ENCODE assay signal across 10 mouse cellular contexts in the genomic region with DNA sequence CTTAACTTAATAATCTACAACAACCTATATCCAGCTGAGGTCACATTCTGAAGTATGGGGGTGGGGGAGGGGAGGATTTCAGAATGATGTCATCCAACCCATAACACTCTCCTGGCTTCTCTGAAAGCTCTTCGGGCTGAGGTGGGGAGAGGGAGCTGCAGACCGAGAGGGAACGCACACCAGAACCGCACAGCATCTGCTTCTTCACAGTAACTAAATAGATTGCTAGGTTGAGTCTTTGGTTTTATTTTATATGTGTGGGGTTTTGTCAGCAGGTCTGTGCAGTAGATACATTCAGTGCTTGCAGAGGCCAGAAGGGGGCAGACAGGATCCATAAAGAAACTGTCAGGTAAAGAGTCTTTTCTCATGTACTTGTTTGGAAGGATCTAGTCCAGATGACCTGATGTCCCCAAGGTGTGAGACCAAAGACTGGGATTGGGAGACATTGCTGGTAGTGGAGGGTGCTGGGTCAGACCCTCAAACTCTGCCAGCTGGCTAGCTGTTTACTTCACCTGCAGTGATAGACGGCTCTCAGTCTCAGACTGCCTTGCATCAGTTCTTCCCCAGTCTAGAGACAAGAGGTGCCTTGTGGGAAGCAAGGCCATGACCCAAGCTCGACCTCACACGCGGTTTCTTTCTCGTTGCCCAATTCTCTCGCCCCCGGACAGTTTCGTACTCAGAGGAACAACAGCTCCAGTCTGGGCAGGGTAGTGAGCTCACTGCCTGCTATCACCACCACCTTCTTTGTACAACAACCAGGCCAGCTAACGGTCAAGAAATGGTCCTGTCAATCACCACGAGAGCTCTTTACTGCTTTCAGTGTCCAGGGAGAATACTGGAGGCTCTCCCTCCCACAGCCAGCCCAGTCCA.
A peak's percentile ranks its signal among the peaks of the same experiment; 100 is the strongest.
DNase-seq lines count a peak whose midpoint lies in the region; ATAC-seq and TF ChIP-seq lines count a peak whose summit lies in the region.
"Had no signal": no experiment of that assay in that cellular context is flagged by ENCODE, and none has a peak within 500 bp of the region (broad histone marks: within the 10 kb centered on the region; RNA-seq: fewer than 3 reads in every experiment).

No protein-coding gene starts in this region.

- no peaks in the 10 kb centered on the region for H3K27me3 ChIP-seq in CH12.LX (replicated peaks)
- no peaks in the 10 kb centered on the region for H3K27me3 ChIP-seq in forebrain, embryonic 11.5 days (ENCODE audit: control insufficient read depth, insufficient read depth, low read length)
- H3K27me3 ChIP-seq in kidney, embryonic 15.5 days: no peaks in the 10 kb centered on the region

- H3K79me2 ChIP-seq in CH12.LX (replicated peaks; ENCODE audit: control insufficient read depth, extremely low read depth, insufficient read depth, poor library complexity, severe bottlenecking): no peaks in the 10 kb centered on the region

- no peaks in the 10 kb centered on the region for H3K9me3 ChIP-seq in CH12.LX (replicated peaks; ENCODE audit: low read length)
- H3K9me3 ChIP-seq in forebrain, embryonic 11.5 days (ENCODE audit: control insufficient read depth, low read length): no peaks in the 10 kb centered on the region
- H3K9me3 ChIP-seq in kidney, embryonic 15.5 days (replicated peaks): no peaks in the 10 kb centered on the region
- H3K9me3 ChIP-seq: G1E had no signal

- no peak overlapping the region for H3K9ac ChIP-seq in CH12.LX (ENCODE audit: insufficient read depth, low read depth)
- H3K9ac ChIP-seq in forebrain, embryonic 11.5 days (ENCODE audit: low read length): no peak overlapping the region
- no peak overlapping the region for H3K9ac ChIP-seq in kidney, embryonic 15.5 days

- no peak; the same call in 1 of the 2 replicates for TF ChIP-seq EP300 in CH12.LX (IDR thresholded peaks at IDR 0.05; ENCODE audit: low read length)

- 69% methylated on average over 14 of the region's 14 CpGs for WGBS in forebrain, embryonic 11.5 days
- WGBS in kidney, embryonic 15.5 days: 64% methylated on average over 14 of the region's 14 CpGs

- peak; percentile 6 to 10 for DNase-seq in cerebellum, postnatal 14 days
- DNase-seq in cerebellum, adult 18-20 months: no peak
- DNase-seq in CH12.LX (ENCODE audit: extremely low read depth): peak; percentile 72
- DNase-seq in forebrain, embryonic 11.5 days (ENCODE audit: low spot score): no peak
- DNase-seq in monocyte, adult 2 months (ENCODE audit: low read depth in 1 of 2, low spot score in 2 of 2): peak; percentile 8 to 31
- no peak for DNase-seq in cerebellum, postnatal 4 days (ENCODE audit: low spot score in 2 of 2)
- DNase-seq in urinary bladder, postnatal 25 days (ENCODE audit: low spot score): no peak

- dilution Hi-C loops in CH12.LX (cut with MboI; ENCODE audit: extremely low pct_ligation_motif_present, extremely low pct_unique_long_range_greater_than_20kb, low sequenced_read_pairs): no loop called here

- peak overlapping the region; percentile 18 for H3K4me2 ChIP-seq in CH12.LX (ENCODE audit: insufficient read depth, low read depth, poor library complexity, severe bottlenecking)
- no peak overlapping the region for H3K4me2 ChIP-seq in forebrain, embryonic 11.5 days (ENCODE audit: low read depth, low read length, severe bottlenecking)
- no peak overlapping the region for H3K4me2 ChIP-seq in kidney, embryonic 15.5 days

- peaks cover 4 to 35% of the 10 kb centered on the region in 2 experiments for H3K4me1 ChIP-seq in CH12.LX (ENCODE audit: control insufficient read depth in 1 of 2, insufficient read depth in 2 of 2)
- no peaks in the 10 kb centered on the region for H3K4me1 ChIP-seq in forebrain, embryonic 11.5 days (replicated peaks; ENCODE audit: control insufficient read depth, insufficient read depth, low read length)
- peaks cover 20% of the 10 kb centered on the region for H3K4me1 ChIP-seq in kidney, embryonic 15.5 days

- H3K36me3 ChIP-seq in CH12.LX (replicated peaks in 1 of 2; ENCODE audit: control insufficient read depth in 1 of 2, insufficient read depth in 1 of 2, low read length in 1 of 2): no peaks in the 10 kb centered on the region
- no peaks in the 10 kb centered on the region for H3K36me3 ChIP-seq in forebrain, embryonic 11.5 days (ENCODE audit: control insufficient read depth, insufficient read depth, low read length)
- no peaks in the 10 kb centered on the region for H3K36me3 ChIP-seq in kidney, embryonic 15.5 days
- H3K36me3 ChIP-seq: G1E had no signal

- in situ Hi-C loops in CH12.LX (cut with MboI; ENCODE audit: low pct_ligation_motif_present, low pct_unique_long_range_greater_than_20kb, low sequenced_read_pairs): loop anchor here (5.0 to 10.0 kb wide), 2 partner anchors 42 to 124 kb away; no protein-coding TSS in a partner anchor

- TF ChIP-seq CTCF in CH12.LX (conservative IDR thresholded peaks at IDR 0.05 in 1 of 2, IDR thresholded peaks at IDR 0.05 in 1 of 2; ENCODE audit: low read depth in 2 of 2, low read length in 2 of 2): peak; percentile 64 to 80

- no peak overlapping the region for H3K4me3 ChIP-seq in CH12.LX (replicated peaks in 1 of 3; ENCODE audit: low read depth in 2 of 3, low read length in 2 of 3, poor library complexity in 1 of 3)
- no peak overlapping the region for H3K4me3 ChIP-seq in forebrain, embryonic 11.5 days (ENCODE audit: low read depth, low read length)
- H3K4me3 ChIP-seq in kidney, embryonic 15.5 days (replicated peaks): no peak overlapping the region

- TF ChIP-seq RAD21 in CH12.LX (IDR thresholded peaks at IDR 0.05; ENCODE audit: low read depth, low read length): peak; percentile 76

- H3K27ac ChIP-seq in CH12.LX (ENCODE audit: insufficient read depth, low read depth): no peak overlapping the region
- no peak overlapping the region for H3K27ac ChIP-seq in forebrain, embryonic 11.5 days (ENCODE audit: low read depth, low read length)
- H3K27ac ChIP-seq in kidney, embryonic 15.5 days: no peak overlapping the region
- H3K27ac ChIP-seq: macrophage had no signal

- TF ChIP-seq POLR2A in CH12.LX (IDR thresholded peaks at IDR 0.05; ENCODE audit: low read depth, low read length): no peak

- 0 out of 2 replicates have a peak, but pooled peaks have one; percentile 39 for ATAC-seq in forebrain, embryonic 11.5 days (replicated peaks; ENCODE audit: low FRiP score)
- peak; percentile 37; the same call in 1 of the 2 replicates for ATAC-seq in kidney, embryonic 15.5 days (replicated peaks; ENCODE audit: low FRiP score)

TF ChIP-seq in CH12.LX, 34 proteins besides CTCF, POLR2A, EP300 and RAD21:
- TF ChIP-seq GABPA (IDR thresholded peaks at IDR 0.05; ENCODE audit: insufficient replicate concordance, low read depth, low read length): no peak
- TF ChIP-seq CHD1 (IDR thresholded peaks at IDR 0.05; ENCODE audit: low read depth, low read length): no peak
- no peak for TF ChIP-seq NELFE (IDR thresholded peaks at IDR 0.05; ENCODE audit: low read depth, low read length)
- TF ChIP-seq ELF1 (IDR thresholded peaks at IDR 0.05; ENCODE audit: low read depth, low read length): no peak
- no peak for TF ChIP-seq TCF12 (IDR thresholded peaks at IDR 0.05; ENCODE audit: low read depth, low read length)
- no peak for TF ChIP-seq MAFK (IDR thresholded peaks at IDR 0.05; ENCODE audit: insufficient replicate concordance, low read length)
- no peak for TF ChIP-seq BHLHE40 (IDR thresholded peaks at IDR 0.05; ENCODE audit: low read depth, low read length)
- no peak for TF ChIP-seq USF2 (conservative IDR thresholded peaks at IDR 0.05; ENCODE audit: low read depth, low read length)
- TF ChIP-seq TBP (conservative IDR thresholded peaks at IDR 0.05; ENCODE audit: low read depth, low read length): no peak
- TF ChIP-seq JUND (conservative IDR thresholded peaks at IDR 0.05; ENCODE audit: low read depth, low read length): peak; percentile 72; the same call in 1 of the 2 replicates
- no peak; the same call in 1 of the 2 replicates for TF ChIP-seq ZC3H11A (IDR thresholded peaks at IDR 0.05; ENCODE audit: low read depth, low read length)
- TF ChIP-seq E2F4 (IDR thresholded peaks at IDR 0.05; ENCODE audit: insufficient replicate concordance, low read depth, low read length): no peak
- no peak for TF ChIP-seq HCFC1 (IDR thresholded peaks at IDR 0.05; ENCODE audit: low read depth, low read length)
- TF ChIP-seq ETS1 (conservative IDR thresholded peaks at IDR 0.05; ENCODE audit: low read depth, low read length): no peak
- no peak for TF ChIP-seq MAX (IDR thresholded peaks at IDR 0.05; ENCODE audit: low read length)
- TF ChIP-seq ZMIZ1 (IDR thresholded peaks at IDR 0.05; ENCODE audit: low read depth, low read length): no peak
- no peak for TF ChIP-seq USF1 (IDR thresholded peaks at IDR 0.05; ENCODE audit: low read depth, low read length)
- TF ChIP-seq POLR2AphosphoS2 (IDR thresholded peaks at IDR 0.05; ENCODE audit: low read depth, low read length): no peak
- peak; percentile 78 for TF ChIP-seq JUN (IDR thresholded peaks at IDR 0.05; ENCODE audit: insufficient read depth, low read depth, low read length)
- 0 out of 2 replicates have a peak, but pooled peaks have one; percentile 19 for TF ChIP-seq MYC (IDR thresholded peaks at IDR 0.05; ENCODE audit: low read depth, low read length)
- peak; percentile 76 for TF ChIP-seq SMC3 (IDR thresholded peaks at IDR 0.05; ENCODE audit: low read depth, low read length)
- TF ChIP-seq ZNF384 (IDR thresholded peaks at IDR 0.05; ENCODE audit: low read depth, low read length): no peak
- TF ChIP-seq CHD2 (IDR thresholded peaks at IDR 0.05; ENCODE audit: low read length): peak; percentile 77; the same call in 1 of the 2 replicates
- TF ChIP-seq IRF4 (IDR thresholded peaks at IDR 0.05; ENCODE audit: low read depth, low read length): no peak
- no peak for TF ChIP-seq MAZ (IDR thresholded peaks at IDR 0.05; ENCODE audit: low read depth, low read length)

Comparison
In these comparisons a context has a peak if more than half of its experiments do, and no peak if none do; other contexts are left out.
1. DNase-seq: peak in cerebellum, postnatal 14 days (2 of 2), CH12.LX (single experiment) and monocyte, adult 2 months (2 of 2); none in cerebellum, adult 18-20 months (0 of 2), forebrain, embryonic 11.5 days (single experiment), cerebellum, postnatal 4 days (0 of 2) and urinary bladder, postnatal 25 days (single experiment).